Mouse (Mus musculus): ENCODE measurements around the gene Tdrkh. TPM values are rescaled to one million over a fixed set of nuclear protein-coding genes. Genes with fewer than 3 reads are reported as not detected.

Gene Tdrkh
- polyA plus RNA-seq, 1 experiment: not detected

DNA sequence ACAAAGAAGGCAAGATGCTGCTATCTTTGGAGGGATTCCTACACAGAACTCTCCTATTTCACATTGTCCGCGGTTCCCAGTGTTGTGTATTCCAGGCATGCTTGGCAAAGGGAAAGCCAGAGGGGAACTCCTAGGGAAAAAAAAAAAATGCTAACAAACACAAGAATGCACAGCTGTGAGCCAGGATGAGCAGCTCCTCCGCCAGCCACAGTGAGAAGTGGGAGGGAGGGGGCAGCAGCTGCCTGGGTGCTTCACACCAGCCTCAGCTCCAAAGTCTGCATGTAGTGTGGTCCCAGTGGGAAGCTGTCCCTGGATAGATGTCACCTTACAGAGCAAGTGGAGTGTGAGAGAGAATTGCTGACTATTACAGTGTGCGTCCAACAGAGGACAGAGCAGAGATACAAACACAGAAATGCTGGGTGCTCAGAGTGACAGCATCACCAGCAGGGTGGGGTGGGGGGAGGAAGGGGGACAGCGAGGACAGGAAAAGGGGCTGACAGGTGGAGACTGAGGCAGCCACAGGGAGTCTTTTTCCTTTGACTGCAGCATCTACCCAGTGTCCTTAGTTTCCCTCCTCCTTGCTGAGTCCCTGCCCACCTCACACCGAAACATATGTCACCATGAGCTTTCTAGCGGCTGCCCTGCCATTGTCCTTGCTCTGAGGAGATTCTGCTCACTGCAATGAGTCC, 8.6 kb upstream of the Tdrkh start:
- no peak for TF ChIP-seq GATA1 (IDR thresholded peaks at IDR 0.05; ENCODE audit: low read length)

DNA sequence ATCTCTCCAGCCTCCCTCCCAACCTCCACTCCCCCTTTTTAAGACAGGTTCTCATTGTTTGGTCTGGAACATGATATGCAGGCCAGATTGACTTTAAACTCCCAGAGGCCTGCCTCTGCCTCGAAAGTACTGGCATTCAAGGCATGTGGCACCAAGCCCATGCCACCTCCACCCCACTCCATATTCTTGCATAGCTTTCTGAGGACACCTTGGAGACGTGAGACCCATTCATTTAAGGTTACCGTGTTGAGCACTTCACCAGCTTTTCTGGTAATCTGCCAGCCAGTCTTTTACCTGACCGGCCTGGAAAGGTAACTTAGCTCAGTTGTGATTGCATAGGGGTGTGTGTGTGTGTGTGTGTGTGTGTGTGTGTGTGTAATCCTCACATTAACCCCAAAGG, 7.5 kb upstream of the Tdrkh start:
- TF ChIP-seq GATA1 (IDR thresholded peaks at IDR 0.05; ENCODE audit: low read length): no peak

DNA sequence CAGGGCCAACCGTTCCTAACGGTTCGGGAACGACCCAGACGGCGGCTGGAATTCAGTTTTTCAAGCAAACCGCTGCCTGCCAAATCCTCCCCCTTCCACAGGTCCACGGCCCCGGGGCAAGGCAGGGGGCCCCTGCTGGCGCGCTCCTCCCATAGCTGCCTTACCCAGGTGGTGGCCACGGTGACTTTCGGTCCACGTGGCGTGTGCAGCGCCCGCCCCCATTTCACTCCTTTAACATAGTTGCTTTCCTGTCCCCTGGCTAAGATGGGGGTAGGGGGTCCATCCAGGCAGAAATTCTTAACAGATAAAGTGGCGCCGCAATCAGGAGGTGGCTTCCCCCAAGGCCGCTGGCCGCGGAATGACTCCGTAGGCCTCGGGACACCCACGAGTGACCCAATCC, 543 bp upstream of the Tdrkh start:
- TF ChIP-seq GATA1 (IDR thresholded peaks at IDR 0.05; ENCODE audit: low read length): no peak

DNA sequence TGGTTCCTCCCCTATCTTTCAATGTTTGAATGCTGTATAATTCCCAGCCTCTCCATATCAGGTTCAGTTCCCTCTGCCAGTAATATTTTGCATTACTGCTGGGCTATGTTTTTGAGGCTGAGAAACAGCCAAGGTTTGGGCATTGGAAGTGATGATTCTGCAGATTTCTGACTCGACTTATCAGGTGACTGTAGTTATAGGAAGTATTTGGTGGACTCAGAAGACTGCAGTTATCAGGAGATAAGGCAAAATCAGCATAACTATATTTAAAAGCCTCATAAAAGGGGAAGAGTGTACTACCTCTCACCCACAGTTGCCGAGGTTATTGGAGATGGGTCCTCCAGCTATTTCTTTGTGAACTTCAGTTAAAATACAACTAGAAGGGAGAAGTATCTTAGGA, 17.9 kb downstream of the Tdrkh start:
- peak; percentile 12 for TF ChIP-seq GATA1 (IDR thresholded peaks at IDR 0.05; ENCODE audit: low read length)

DNA sequence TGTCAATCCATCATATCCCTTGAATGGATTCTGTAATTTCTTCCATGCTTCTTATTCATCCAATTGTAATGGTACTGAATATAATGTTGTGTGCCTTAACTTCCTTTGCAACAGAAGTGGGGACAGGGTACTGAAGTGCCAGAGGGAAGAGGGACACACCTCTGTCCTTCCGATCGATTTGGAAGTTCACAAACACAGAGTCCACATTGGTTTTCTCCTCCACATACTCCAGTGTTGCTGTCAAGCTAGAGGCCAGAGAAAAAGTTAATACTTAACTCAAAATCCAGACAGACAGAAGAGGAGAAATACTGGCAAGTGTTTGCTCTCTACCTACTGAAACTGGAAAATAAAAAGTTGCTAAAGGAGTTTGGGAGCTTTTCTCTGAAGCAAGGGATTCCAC, 21.2 kb downstream of the Tdrkh start:
- no peak for TF ChIP-seq GATA1 (IDR thresholded peaks at IDR 0.05; ENCODE audit: low read length)

DNA sequence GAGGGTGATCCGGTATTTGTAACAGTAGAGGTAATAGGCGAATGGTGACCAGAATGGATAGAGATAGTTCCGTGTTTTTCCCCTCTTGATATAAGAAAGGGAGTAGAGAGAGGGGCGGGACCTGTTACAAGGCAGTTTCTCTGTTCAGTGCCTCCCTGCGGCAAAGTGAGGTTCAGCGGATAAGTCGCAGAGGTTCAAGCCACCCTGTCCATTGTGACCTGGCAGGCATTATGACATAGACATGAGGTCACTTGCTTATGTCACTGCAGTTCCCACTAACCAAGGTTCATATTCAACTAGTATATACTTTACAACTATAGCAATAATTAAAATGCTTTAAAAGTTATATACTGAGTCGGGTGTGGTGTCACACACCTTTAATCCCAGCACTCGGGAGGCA, 23.3 kb downstream of the Tdrkh start:
- TF ChIP-seq GATA1 (IDR thresholded peaks at IDR 0.05; ENCODE audit: low read length): no peak

DNA sequence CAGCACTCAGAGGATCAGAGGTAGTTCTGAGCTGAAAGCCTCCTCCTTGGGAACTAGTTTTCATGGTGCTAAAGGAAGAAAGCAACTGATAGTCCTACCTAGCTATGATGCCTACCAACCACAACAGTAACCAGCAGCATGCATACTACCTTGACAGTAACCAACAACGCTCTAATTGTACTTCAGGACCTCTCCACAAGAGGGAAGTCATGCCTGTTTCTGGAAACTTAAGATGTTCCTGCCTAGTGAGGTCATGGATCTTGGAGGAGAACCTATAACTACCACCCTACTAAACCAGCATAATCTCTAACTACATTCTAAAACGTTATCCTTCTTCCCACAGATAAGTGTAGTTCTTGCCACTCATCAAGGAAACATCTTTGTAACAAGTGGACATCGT, 28.1 kb downstream of the Tdrkh start:
- TF ChIP-seq GATA1 (IDR thresholded peaks at IDR 0.05; ENCODE audit: low read length): no peak

DNA sequence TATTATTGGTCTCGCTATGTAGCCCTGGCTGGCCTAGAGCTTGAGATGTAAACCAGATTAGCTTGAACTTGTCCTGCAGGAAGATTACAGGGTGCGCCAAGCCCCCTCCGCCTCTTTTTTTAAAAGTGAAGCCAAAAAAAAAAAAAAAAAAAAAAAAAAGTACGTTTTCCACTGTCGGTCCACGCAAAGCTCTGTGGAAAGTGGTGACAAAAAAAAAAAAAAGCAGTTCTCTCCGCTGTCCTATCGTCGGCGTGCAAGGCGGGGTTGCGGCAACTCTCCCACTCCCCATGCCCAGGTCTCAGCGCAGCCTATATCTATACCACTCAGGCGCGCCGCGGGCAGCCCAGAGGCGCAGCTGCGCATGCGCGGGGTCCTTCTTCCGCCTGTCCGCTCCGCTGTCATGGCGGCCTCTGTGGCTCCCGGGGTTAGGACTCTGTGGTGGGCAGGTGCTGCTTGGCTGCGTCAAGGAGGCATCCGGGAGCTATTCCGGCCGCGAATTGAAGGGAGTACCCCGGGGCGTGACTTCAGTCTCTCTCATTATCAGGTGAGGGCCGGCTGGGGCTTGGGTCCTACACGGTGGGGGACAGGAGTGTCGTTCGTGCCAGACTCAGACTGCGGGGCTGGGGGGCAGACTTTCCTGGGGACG, 30.0 kb downstream of the Tdrkh start, which contains the start of gene Mrpl9:
Gene Mrpl9 (plus strand): TSS at position 368 of the 646 bp plus-strand sequence.
- TF ChIP-seq GATA1 (IDR thresholded peaks at IDR 0.05; ENCODE audit: low read length): no peak

DNA sequence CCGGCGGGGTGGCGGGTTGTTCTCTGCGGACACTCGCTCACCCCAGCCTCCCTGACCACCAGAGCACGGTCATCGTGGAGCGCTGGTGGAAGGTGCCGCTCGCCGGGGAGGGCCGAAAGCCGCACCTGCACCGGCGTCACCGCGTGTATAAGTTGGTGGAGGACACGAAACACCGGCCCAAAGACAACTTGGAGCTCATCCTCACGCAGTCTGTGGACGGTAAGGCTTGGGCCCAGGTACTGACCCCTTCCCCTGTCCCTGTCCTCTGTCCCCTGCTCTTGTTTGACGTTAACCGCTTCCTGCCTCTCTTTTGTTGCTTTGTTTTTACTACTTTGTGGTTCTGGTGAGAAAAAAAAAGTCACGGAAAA, 30.5 kb downstream of the Tdrkh start, which contains the start of gene Oaz3:
Gene Oaz3 (minus strand): TSS at position 319 of the 368 bp plus-strand sequence.
- TF ChIP-seq GATA1 (IDR thresholded peaks at IDR 0.05; ENCODE audit: low read length): no peak

DNA sequence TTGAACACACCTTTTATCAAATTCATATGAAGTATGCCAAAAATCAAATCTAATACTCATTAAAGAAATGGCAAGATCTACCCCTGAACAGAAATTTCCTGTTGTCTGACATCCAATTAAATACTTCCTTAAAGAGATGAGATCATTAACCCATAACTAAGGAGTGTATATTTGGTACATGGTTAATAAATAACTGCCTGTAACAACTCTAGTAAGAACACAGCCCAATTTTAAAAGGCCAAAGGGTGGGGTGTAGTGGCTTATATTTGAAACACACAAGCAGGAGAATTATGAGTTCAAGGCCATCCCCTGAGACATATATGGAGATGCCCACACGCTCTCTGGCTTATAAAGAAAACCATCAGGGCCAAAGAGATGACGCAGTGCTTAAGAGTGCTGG, 36.3 kb downstream of the Tdrkh start:
- TF ChIP-seq GATA1 (IDR thresholded peaks at IDR 0.05; ENCODE audit: low read length): no peak

DNA sequence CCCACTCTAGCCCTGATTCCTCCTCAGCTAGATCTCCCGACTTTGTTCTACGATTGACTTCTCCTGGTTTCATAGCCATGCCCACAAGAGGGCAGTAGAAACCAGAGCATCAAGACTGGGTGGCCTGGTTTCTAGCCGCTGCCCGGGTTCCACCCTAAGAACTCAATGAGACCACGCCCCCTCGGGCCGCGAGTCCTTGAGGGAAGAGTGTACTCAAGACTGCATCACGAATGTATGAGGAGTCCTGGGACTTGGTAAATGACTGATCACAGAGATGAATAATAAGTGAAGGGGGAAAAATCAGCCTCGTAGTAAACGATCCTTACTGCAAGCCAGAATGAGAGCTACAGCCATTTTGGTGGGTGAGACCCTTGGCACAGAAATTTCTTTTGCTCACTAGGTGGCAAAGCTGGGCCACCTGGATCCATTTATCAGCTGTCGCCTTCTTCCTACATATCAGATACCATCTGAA, 43.5 kb downstream of the Tdrkh start:
- TF ChIP-seq GATA1 (IDR thresholded peaks at IDR 0.05; ENCODE audit: low read length): no peak

DNA sequence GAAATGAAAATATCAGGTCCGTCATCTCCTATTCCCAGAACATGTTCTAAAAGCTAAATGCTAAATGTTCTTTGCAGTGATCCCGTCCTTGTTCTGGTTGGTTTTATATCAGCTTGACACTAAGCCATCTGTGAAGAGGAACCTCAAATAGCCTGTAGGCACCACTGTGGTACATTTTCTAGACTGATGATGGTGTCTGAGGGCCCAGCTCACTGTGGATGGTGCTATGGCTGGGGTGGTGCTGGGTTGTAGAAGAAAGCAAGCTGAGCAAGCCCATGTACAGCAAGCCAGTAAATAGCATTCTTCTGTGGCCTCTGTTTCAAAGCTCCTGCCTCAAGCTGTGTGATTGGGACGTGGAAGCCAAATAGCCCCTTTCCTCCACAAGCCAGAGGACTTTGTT, 44.0 kb downstream of the Tdrkh start:
- no peak for TF ChIP-seq GATA1 (IDR thresholded peaks at IDR 0.05; ENCODE audit: low read length)

DNA sequence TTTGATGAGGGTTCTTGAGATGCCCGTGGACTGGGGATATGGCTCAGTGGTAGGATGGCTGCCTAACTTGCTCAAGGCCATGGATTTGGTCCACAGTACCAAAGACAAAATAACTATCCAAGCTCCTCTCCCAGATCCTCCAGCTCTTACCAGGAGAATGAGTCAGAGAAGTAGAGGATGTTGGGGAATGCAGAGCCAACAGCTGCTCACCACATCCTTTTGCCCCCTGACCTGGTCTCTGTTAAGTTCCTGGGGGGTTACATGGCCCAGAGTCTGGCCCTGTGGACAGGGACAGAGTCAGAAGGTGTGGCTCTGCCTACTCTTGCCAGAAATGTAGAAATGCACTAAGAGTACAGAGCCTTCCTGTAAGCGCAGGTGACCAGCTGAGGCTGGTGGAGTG, 46.8 kb downstream of the Tdrkh start:
- TF ChIP-seq GATA1 (IDR thresholded peaks at IDR 0.05; ENCODE audit: low read length): no peak

DNA sequence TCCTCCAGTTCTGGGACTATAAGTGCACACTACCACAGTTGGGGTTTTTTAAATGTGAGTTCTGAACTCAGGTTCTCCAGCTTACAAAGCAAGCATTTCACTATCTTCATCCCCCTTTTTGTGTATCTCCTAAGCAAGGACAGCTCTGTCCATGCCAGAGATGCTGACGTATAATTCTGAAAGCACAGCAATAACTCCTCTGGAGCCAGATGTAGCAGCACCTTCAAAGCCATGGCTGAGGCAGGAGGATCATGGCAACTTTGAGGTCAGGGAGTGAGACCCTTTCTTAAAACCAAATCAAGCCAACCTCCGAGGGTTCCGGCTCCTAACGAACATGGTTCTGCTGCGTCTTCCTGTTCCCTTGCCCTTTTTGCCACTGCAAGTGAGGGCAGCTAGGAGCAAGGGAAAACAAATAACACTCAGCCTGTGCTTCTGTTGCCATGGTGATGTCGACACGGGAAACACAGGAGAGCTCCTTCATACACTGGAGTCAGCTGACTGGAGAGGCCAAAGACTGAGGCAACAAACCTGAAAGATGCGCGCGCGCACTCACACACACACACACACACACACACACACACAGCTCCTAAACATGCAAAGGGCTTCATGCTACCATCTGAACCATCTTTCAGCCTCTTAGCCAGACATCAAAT, 51.0 kb downstream of the Tdrkh start:
- TF ChIP-seq GATA1 (IDR thresholded peaks at IDR 0.05; ENCODE audit: low read length): no peak

DNA sequence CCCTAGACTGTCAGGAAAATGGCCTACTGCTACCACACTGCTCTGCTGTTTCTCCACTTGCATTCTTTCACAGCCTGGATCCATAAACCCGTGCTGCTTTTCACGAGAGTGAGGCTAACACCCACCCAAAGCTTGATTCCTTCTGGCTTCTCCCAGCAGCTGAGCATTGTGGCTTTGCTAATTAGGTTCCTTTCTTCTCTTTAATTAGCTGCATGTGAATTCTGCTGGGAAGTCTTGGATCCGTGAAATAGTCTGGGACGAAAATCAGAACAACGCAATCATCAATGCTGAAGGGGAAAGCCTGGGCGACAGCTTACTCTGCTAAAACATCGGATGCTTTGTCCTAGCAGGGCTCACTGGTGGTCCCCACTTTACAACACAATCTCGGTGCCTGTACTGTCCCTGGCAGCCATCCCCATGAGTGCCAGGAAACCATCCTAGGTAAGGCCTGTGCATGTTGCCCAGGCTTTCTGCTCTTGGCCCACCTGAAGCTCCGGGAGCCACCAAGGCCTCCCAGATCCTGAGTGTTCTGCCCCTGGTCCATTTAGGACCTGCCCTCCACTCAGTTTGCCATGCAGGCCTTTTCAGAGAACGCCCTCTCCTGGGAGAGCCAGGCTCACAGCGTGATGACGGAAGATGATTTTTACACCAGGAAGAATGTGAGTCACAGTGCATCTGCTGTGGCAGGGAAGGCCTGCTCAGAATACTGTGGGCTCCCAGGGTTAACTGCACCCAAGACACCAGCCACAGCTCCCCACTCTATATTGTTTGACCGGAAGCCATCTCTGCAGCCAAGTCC, 52.8 kb downstream of the Tdrkh start:
- TF ChIP-seq GATA1 (IDR thresholded peaks at IDR 0.05; ENCODE audit: low read length): no peak

DNA sequence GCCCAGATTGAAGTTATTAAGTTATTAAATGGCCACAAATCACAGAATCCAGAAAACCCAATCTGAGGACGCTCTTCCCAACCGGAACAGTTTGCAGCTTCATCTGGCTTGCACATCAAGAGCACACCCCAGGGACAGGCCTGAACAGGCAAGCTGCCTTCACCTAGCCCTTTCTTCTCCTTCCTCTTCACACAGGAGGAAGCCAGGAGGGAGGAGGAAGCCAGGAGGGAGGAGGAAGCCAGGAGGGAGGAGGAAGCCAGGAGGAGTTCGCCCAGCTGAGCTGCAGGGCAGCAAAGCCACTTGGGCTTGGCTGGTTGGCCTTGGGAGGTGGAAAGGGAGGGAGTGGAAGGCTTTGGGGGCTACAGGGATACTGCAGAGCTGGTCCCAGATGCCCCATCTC, 55.9 kb downstream of the Tdrkh start:
- TF ChIP-seq GATA1 (IDR thresholded peaks at IDR 0.05; ENCODE audit: low read length): no peak

All from G1E-ER4 (cell line).